In genomic region chr7:139180058-139180457, GRCm38 (mm10) we compare ENCODE assay signal across 24 mouse cellular contexts. TPM values are rescaled to one million over a fixed set of nuclear protein-coding genes. Genes with fewer than 3 reads are reported as not detected.
"Had no signal": no experiment of that assay in that cellular context is flagged by ENCODE, and none has a peak within 500 bp of the region (broad histone marks: within the 10 kb centered on the region; RNA-seq: fewer than 3 reads in every experiment).

No protein-coding gene starts in this region.

- H3K4me1 ChIP-seq: heart, embryonic 13.5 days; heart, embryonic 15.5 days; hindbrain, embryonic 13.5 days; hindbrain, embryonic 15.5 days; kidney, embryonic 15.5 days; limb, embryonic 10.5 days; limb, embryonic 12.5 days; liver, embryonic 13.5 days had no signal

- H3K9me3 ChIP-seq: heart, embryonic 13.5 days; heart, embryonic 15.5 days; hindbrain, embryonic 13.5 days; hindbrain, embryonic 15.5 days; kidney, embryonic 15.5 days; limb, embryonic 10.5 days; limb, embryonic 12.5 days; liver, embryonic 13.5 days had no signal

- H3K36me3 ChIP-seq: heart, embryonic 13.5 days; heart, embryonic 15.5 days; hindbrain, embryonic 13.5 days; hindbrain, embryonic 15.5 days; kidney, embryonic 15.5 days; limb, embryonic 10.5 days; limb, embryonic 12.5 days; liver, embryonic 13.5 days had no signal

- H3K27ac ChIP-seq: heart, embryonic 13.5 days; heart, embryonic 15.5 days; hindbrain, embryonic 13.5 days; hindbrain, embryonic 15.5 days; hindbrain, postnatal 0 days; kidney, embryonic 15.5 days; kidney, postnatal 0 days; limb, embryonic 10.5 days; limb, embryonic 12.5 days; liver, embryonic 13.5 days had no signal

- H3K4me3 ChIP-seq: heart, embryonic 13.5 days; heart, embryonic 15.5 days; hindbrain, embryonic 13.5 days; hindbrain, embryonic 15.5 days; kidney, embryonic 15.5 days; limb, embryonic 10.5 days; limb, embryonic 12.5 days; liver, embryonic 13.5 days had no signal

- H3K27me3 ChIP-seq: hindbrain, embryonic 15.5 days had no signal

- DNase-seq: forebrain, postnatal 0 days; gastrocnemius, postnatal 14 days; heart, postnatal 14 days; heart, postnatal 36 days; kidney, adult 11 months; kidney, adult 2 months; kidney, adult 9 months; kidney, postnatal 25 days; kidney, postnatal 4 days; liver; liver, embryonic 13.5 days had no signal

RNA-seq across cellular contexts. Expression of gene Stk32c, which starts 33.0 kb away (rescaled TPM):
- total RNA-seq: hematopoietic stem cell, adult 5-6 weeks had no signal
- polyA plus RNA-seq: heart, embryonic 11.5 days; heart, postnatal 0 days; liver, embryonic 11.5 days; liver, embryonic 13.5 days had no signal
